Mouse (Mus musculus): ENCODE measurements at regions not wholly inside any gene's neighbourhood (a gene's known extent, or its start where the extent isn't known, plus 50 kb on each side); places are given as distances from the start of the nearest gene placed in this dataset.

GRCm38 (mm10) chr11:114331579-114332150, 264.8 kb upstream of the Sdk2 start:
- TF ChIP-seq GATA1 (IDR thresholded peaks at IDR 0.05; ENCODE audit: low read length), result no peak
- TF ChIP-seq TAL1 (IDR thresholded peaks at IDR 0.05; ENCODE audit: low read length), result no peak
